Mouse (Mus musculus): ENCODE measurements around the gene Lcmt2. TPM values are rescaled to one million over a fixed set of nuclear protein-coding genes. Genes with fewer than 3 reads are reported as not detected.
"Not testable (repeated sequence)": the region's sequence is repeated elsewhere in the genome, so short reads cannot be mapped to it uniquely, and the experiment has no call there.

The Lcmt2 gene
- polyA plus RNA-seq, 1 experiment from 2014 or later = 20.1 TPM

GRCm38 (mm10) chr2:121128865-121129620 is 11.4 kb downstream of the Lcmt2 start:
- Histone ChIP-seq H3K27ac (ENCODE audit: low read length) (no peak overlapping the region), H3K4me1 (ENCODE audit: control insufficient read depth, insufficient read depth, low read length) (no peaks in the 10 kb centered on the region), H3K36me3 (ENCODE audit: control insufficient read depth, insufficient read depth, low read length) (no peaks in the 10 kb centered on the region), H3K4me3 (ENCODE audit: low read depth, low read length) (no peak overlapping the region), H3K9ac (replicated peaks; ENCODE audit: low read depth, low read length) (no peak overlapping the region), H3K27me3 (ENCODE audit: control insufficient read depth, insufficient read depth, low read length) (no peaks in the 10 kb centered on the region), H3K9me3 (ENCODE audit: control insufficient read depth, low read depth, low read length) (no peaks in the 10 kb centered on the region), H3K4me2 (replicated peaks; ENCODE audit: low read depth, low read length) (no peak overlapping the region)
- WGBS = 56% methylated on average over 9 of the region's 9 CpGs
- ATAC-seq (ENCODE audit: insufficient number of reproducible peaks, insufficient read depth, low FRiP score, low read depth) = no peak

- Histone ChIP-seq H3K27ac (ENCODE audit: low read length) (no peak overlapping the region), H3K4me1 (ENCODE audit: control insufficient read depth, insufficient read depth, low read length) (no peaks in the 10 kb centered on the region), H3K4me3 (ENCODE audit: low read depth, low read length) (no peak overlapping the region), H3K9me3 (ENCODE audit: control insufficient read depth, low read depth, low read length) (no peaks in the 10 kb centered on the region), H3K27me3 (ENCODE audit: control insufficient read depth, insufficient read depth, low read length) (no peaks in the 10 kb centered on the region), H3K4me2 (replicated peaks; ENCODE audit: low read depth, low read length) (no peak overlapping the region), H3K36me3 (ENCODE audit: control insufficient read depth, insufficient read depth, low read length) (no peaks in the 10 kb centered on the region), H3K9ac (replicated peaks; ENCODE audit: low read depth, low read length) (no peak overlapping the region)
- 50% methylated on average over 1 of the region's 1 CpGs for WGBS
- no peak for ATAC-seq (ENCODE audit: insufficient number of reproducible peaks, insufficient read depth, low FRiP score, low read depth)
Measured at GRCm38 (mm10) chr2:121127536-121127935, 12.9 kb downstream of the Lcmt2 start.

GRCm38 (mm10) chr2:121126302-121126701 is 14.2 kb downstream of the Lcmt2 start:
- not testable (repeated sequence) for H3K27me3 ChIP-seq (ENCODE audit: control insufficient read depth, insufficient read depth, low read length); H3K4me1 ChIP-seq (ENCODE audit: control insufficient read depth, insufficient read depth, low read length); ATAC-seq (ENCODE audit: insufficient number of reproducible peaks, insufficient read depth, low FRiP score, low read depth); H3K9me3 ChIP-seq (ENCODE audit: control insufficient read depth, low read depth, low read length); H3K4me2 ChIP-seq (replicated peaks; ENCODE audit: low read depth, low read length); H3K4me3 ChIP-seq (ENCODE audit: low read depth, low read length); H3K36me3 ChIP-seq (ENCODE audit: control insufficient read depth, insufficient read depth, low read length); H3K27ac ChIP-seq (ENCODE audit: low read length); H3K9ac ChIP-seq (replicated peaks; ENCODE audit: low read depth, low read length)
- WGBS = 92% methylated on average over 5 of the region's 5 CpGs

GRCm38 (mm10) chr2:121119260-121119659 is 21.2 kb downstream of the Lcmt2 start:
- Histone ChIP-seq H3K4me1 (ENCODE audit: control insufficient read depth, insufficient read depth, low read length) (no peaks in the 10 kb centered on the region), H3K36me3 (ENCODE audit: control insufficient read depth, insufficient read depth, low read length) (no peaks in the 10 kb centered on the region), H3K9ac (replicated peaks; ENCODE audit: low read depth, low read length) (no peak overlapping the region), H3K9me3 (ENCODE audit: control insufficient read depth, low read depth, low read length) (no peaks in the 10 kb centered on the region), H3K27me3 (ENCODE audit: control insufficient read depth, insufficient read depth, low read length) (no peaks in the 10 kb centered on the region), H3K4me3 (ENCODE audit: low read depth, low read length) (no peak overlapping the region), H3K4me2 (replicated peaks; ENCODE audit: low read depth, low read length) (no peak overlapping the region), H3K27ac (ENCODE audit: low read length) (no peak overlapping the region)
- 76% methylated on average over 3 of the region's 3 CpGs for WGBS
- ATAC-seq (ENCODE audit: insufficient number of reproducible peaks, insufficient read depth, low FRiP score, low read depth) = no peak

- no peak overlapping the region for H3K27ac ChIP-seq (ENCODE audit: low read length)
- H3K4me2 ChIP-seq (replicated peaks; ENCODE audit: low read depth, low read length) = no peak overlapping the region
- no peaks in the 10 kb centered on the region for H3K36me3 ChIP-seq (ENCODE audit: control insufficient read depth, insufficient read depth, low read length)
- H3K4me3 ChIP-seq (ENCODE audit: low read depth, low read length) = no peak overlapping the region
- no peaks in the 10 kb centered on the region for H3K27me3 ChIP-seq (ENCODE audit: control insufficient read depth, insufficient read depth, low read length)
- no peaks in the 10 kb centered on the region for H3K4me1 ChIP-seq (ENCODE audit: control insufficient read depth, insufficient read depth, low read length)
- no peak overlapping the region for H3K9ac ChIP-seq (replicated peaks; ENCODE audit: low read depth, low read length)
- WGBS = 89% methylated on average over 2 of the region's 2 CpGs
- no peak for ATAC-seq (ENCODE audit: insufficient number of reproducible peaks, insufficient read depth, low FRiP score, low read depth)
- H3K9me3 ChIP-seq (ENCODE audit: control insufficient read depth, low read depth, low read length) = no peaks in the 10 kb centered on the region
Measured at GRCm38 (mm10) chr2:121115418-121115817, 25.0 kb downstream of the Lcmt2 start.

- Histone ChIP-seq H3K36me3 (ENCODE audit: control insufficient read depth, insufficient read depth, low read length) (no peaks in the 10 kb centered on the region), H3K9me3 (ENCODE audit: control insufficient read depth, low read depth, low read length) (no peaks in the 10 kb centered on the region), H3K27ac (ENCODE audit: low read length) (no peak within 1 kb of the TSS), H3K9ac (replicated peaks; ENCODE audit: low read depth, low read length) (no peak within 1 kb of the TSS), H3K27me3 (ENCODE audit: control insufficient read depth, insufficient read depth, low read length) (no peaks in the 10 kb centered on the region), H3K4me1 (ENCODE audit: control insufficient read depth, insufficient read depth, low read length) (no peaks in the 10 kb centered on the region), H3K4me3 (ENCODE audit: low read depth, low read length) (no peak within 1 kb of the TSS), H3K4me2 (replicated peaks; ENCODE audit: low read depth, low read length) (no peak within 1 kb of the TSS)
- whole genome bisulfite sequencing = 80% methylated on average over 4 of the region's 4 CpGs
- no peak for ATAC-seq (ENCODE audit: insufficient number of reproducible peaks, insufficient read depth, low FRiP score, low read depth)
Measured at GRCm38 (mm10) chr2:121109695-121110094, 30.8 kb downstream of the Lcmt2 start, which contains the start of gene Tgm7. Gene Tgm7, minus strand, starts transcription at chr2:121109795.

GRCm38 (mm10) chr2:121105940-121106339 is 34.5 kb downstream of the Lcmt2 start:
- Histone ChIP-seq H3K4me1 (ENCODE audit: control insufficient read depth, insufficient read depth, low read length) (no peaks in the 10 kb centered on the region), H3K4me2 (replicated peaks; ENCODE audit: low read depth, low read length) (no peak overlapping the region), H3K9me3 (ENCODE audit: control insufficient read depth, low read depth, low read length) (no peaks in the 10 kb centered on the region), H3K9ac (replicated peaks; ENCODE audit: low read depth, low read length) (no peak overlapping the region), H3K4me3 (ENCODE audit: low read depth, low read length) (no peak overlapping the region), H3K27ac (ENCODE audit: low read length) (no peak overlapping the region), H3K27me3 (ENCODE audit: control insufficient read depth, insufficient read depth, low read length) (no peaks in the 10 kb centered on the region), H3K36me3 (ENCODE audit: control insufficient read depth, insufficient read depth, low read length) (no peaks in the 10 kb centered on the region)
- no peak for ATAC-seq (ENCODE audit: insufficient number of reproducible peaks, insufficient read depth, low FRiP score, low read depth)

- no peak overlapping the region for H3K9ac ChIP-seq (replicated peaks; ENCODE audit: low read depth, low read length)
- no peaks in the 10 kb centered on the region for H3K27me3 ChIP-seq (ENCODE audit: control insufficient read depth, insufficient read depth, low read length)
- no peak overlapping the region for H3K4me3 ChIP-seq (ENCODE audit: low read depth, low read length)
- H3K9me3 ChIP-seq (ENCODE audit: control insufficient read depth, low read depth, low read length) = no peaks in the 10 kb centered on the region
- H3K27ac ChIP-seq (ENCODE audit: low read length) = no peak overlapping the region
- ATAC-seq (ENCODE audit: insufficient number of reproducible peaks, insufficient read depth, low FRiP score, low read depth) = no peak; the same call in 1 of the 2 replicates
- no peak overlapping the region for H3K4me2 ChIP-seq (replicated peaks; ENCODE audit: low read depth, low read length)
- no peaks in the 10 kb centered on the region for H3K36me3 ChIP-seq (ENCODE audit: control insufficient read depth, insufficient read depth, low read length)
- H3K4me1 ChIP-seq (ENCODE audit: control insufficient read depth, insufficient read depth, low read length) = no peaks in the 10 kb centered on the region
- 20% methylated on average over 9 of the region's 9 CpGs for WGBS
Measured at GRCm38 (mm10) chr2:121102051-121102450, 38.4 kb downstream of the Lcmt2 start.

GRCm38 (mm10) chr2:121089751-121090150 is 50.7 kb downstream of the Lcmt2 start:
- H3K4me2 ChIP-seq (replicated peaks; ENCODE audit: low read depth, low read length) = no peak overlapping the region
- no peak overlapping the region for H3K9ac ChIP-seq (replicated peaks; ENCODE audit: low read depth, low read length)
- no peaks in the 10 kb centered on the region for H3K9me3 ChIP-seq (ENCODE audit: control insufficient read depth, low read depth, low read length)
- H3K27ac ChIP-seq (ENCODE audit: low read length) = no peak overlapping the region
- no peaks in the 10 kb centered on the region for H3K27me3 ChIP-seq (ENCODE audit: control insufficient read depth, insufficient read depth, low read length)
- H3K4me1 ChIP-seq (ENCODE audit: control insufficient read depth, insufficient read depth, low read length) = no peaks in the 10 kb centered on the region
- H3K36me3 ChIP-seq (ENCODE audit: control insufficient read depth, insufficient read depth, low read length) = no peaks in the 10 kb centered on the region
- WGBS = 58% methylated on average over 4 of the region's 4 CpGs
- no peak overlapping the region for H3K4me3 ChIP-seq (ENCODE audit: low read depth, low read length)
- no peak for ATAC-seq (ENCODE audit: insufficient number of reproducible peaks, insufficient read depth, low FRiP score, low read depth)
